Mouse (Mus musculus) CH12.LX (cell line): Measurements from ENCODE around the gene Thap7. TPM values are rescaled to one million over a fixed set of nuclear protein-coding genes. Genes with fewer than 3 reads are reported as not detected.

Source experiments
- DNase-seq: peaks from one replicate; pipeline ENCODE4 v3.0.0-alpha.2; 2013; ENCODE audit errors: extremely low read depth
- H3K27ac ChIP-seq: 2 replicates; pipeline ENCODE4 v1.5.1; 2012; ENCODE audit warnings: low read depth, mild to moderate bottlenecking, control low read depth, moderate library complexity; ENCODE audit not compliant: insufficient read depth
- H3K27me3 ChIP-seq: replicated peaks from 2 replicates; pipeline ENCODE3; 2012; ENCODE audit warnings: inconsistent platforms
- H3K36me3 ChIP-seq, 2 experiments: replicated peaks in 1 of 2; 2 replicates each; pipeline versions ENCODE3 to v1.6.1; 2012; ENCODE audit warnings: inconsistent platforms in 1 of 2, low read length in 1 of 2, mild to moderate bottlenecking in 1 of 2, mixed read lengths in 1 of 2, moderate library complexity in 1 of 2; ENCODE audit not compliant: control insufficient read depth in 1 of 2, insufficient read depth in 1 of 2
- H3K4me1 ChIP-seq, 2 experiments: 2 replicates each; pipeline ENCODE4 v1.6.1; 2012; ENCODE audit warnings: inconsistent platforms in 1 of 2, moderate library complexity in 1 of 2; ENCODE audit not compliant: insufficient read depth in 2 of 2, control insufficient read depth in 1 of 2
- H3K4me2 ChIP-seq: 2 replicates; pipeline ENCODE4 v1.6.1; 2012; ENCODE audit warnings: low read depth, mild to moderate bottlenecking, control low read depth; ENCODE audit not compliant: poor library complexity, insufficient read depth, severe bottlenecking
- H3K4me3 ChIP-seq, 3 experiments: fragments of 150-350 bp in 1 of 3; sonication (generic) in 1 of 3; replicated peaks in 1 of 3; 2 replicates each; pipeline versions ENCODE3 to v1.5.1; 2011 to 2012; ENCODE audit warnings: low read depth in 2 of 3, low read length in 2 of 3, mild to moderate bottlenecking in 2 of 3, moderate library complexity in 2 of 3, control low read depth in 1 of 3, improper control_type of control experiment in 1 of 3, inconsistent platforms in 1 of 3, mixed read lengths in 1 of 3; ENCODE audit not compliant: poor library complexity in 1 of 3
- H3K79me2 ChIP-seq: replicated peaks from 2 replicates; pipeline ENCODE4 v1.6.1; 2012; ENCODE audit warnings: mild to moderate bottlenecking, moderate library complexity; ENCODE audit not compliant: control insufficient read depth, poor library complexity, insufficient read depth, severe bottlenecking; ENCODE audit errors: extremely low read depth
- H3K9ac ChIP-seq: 2 replicates; pipeline ENCODE4 v1.6.1; 2012; ENCODE audit warnings: low read depth, mild to moderate bottlenecking, control low read depth, moderate library complexity; ENCODE audit not compliant: insufficient read depth
- H3K9me3 ChIP-seq: replicated peaks from 2 replicates; pipeline ENCODE3; 2012; ENCODE audit warnings: low read length, inconsistent platforms, mixed read lengths
- CHD2 ChIP-seq: IDR thresholded peaks from 2 replicates; pipeline ENCODE4 v1.6.1; 2011; ENCODE audit warnings: low read length, improper control_type of control experiment
- ELF1 ChIP-seq: IDR thresholded peaks from 2 replicates; pipeline ENCODE4 v1.6.1; 2014; ENCODE audit warnings: low read depth, mild to moderate bottlenecking, inconsistent platforms, low read length, improper control_type of control experiment
- SMC3 ChIP-seq: IDR thresholded peaks from 2 replicates; pipeline ENCODE4 v1.6.1; 2011; ENCODE audit warnings: low read depth, low read length, improper control_type of control experiment
- UBTF ChIP-seq: IDR thresholded peaks from 2 replicates; pipeline ENCODE4 v1.6.1; 2012; ENCODE audit warnings: low read depth, mild to moderate bottlenecking, inconsistent platforms, low read length, improper control_type of control experiment, moderate library complexity
- ZMIZ1 ChIP-seq: IDR thresholded peaks from 2 replicates; pipeline ENCODE4 v1.6.1; 2012; ENCODE audit warnings: low read depth, mild to moderate bottlenecking, inconsistent platforms, low read length, improper control_type of control experiment
- dilution Hi-C: fragments of 300-500 bp; cut with MboI; formaldehyde crosslinking; loops from 2 replicates; pipeline ENCODE4 v1.14.3; 2020; ENCODE audit warnings: low sequenced_read_pairs; ENCODE audit not compliant: extremely low pct_unique_long_range_greater_than_20kb, extremely low pct_ligation_motif_present
- in situ Hi-C: fragments of 300-500 bp; cut with MboI; formaldehyde crosslinking; loops from 3 replicates; pipeline ENCODE4 v1.14.3; 2019; ENCODE audit warnings: low sequenced_read_pairs, low pct_ligation_motif_present, low pct_unique_long_range_greater_than_20kb, mixed read lengths
- polyA plus RNA-seq: library from polyadenylated mRNA; unstranded; fragments of >175 nt; gene quantifications from 2 replicates; pipeline ENCODE4 v1.2.1, GENCODE M21; 2012; ENCODE audit warnings: low read depth; ENCODE audit not compliant: insufficient read length
- total RNA-seq, 2 experiments: library from RNA; depleted of rRNA; stranded (reverse); fragments of 300-350 nt in 1 of 2; fragments of >200 nt in 1 of 2; gene quantifications; 2 replicates each; pipeline ENCODE4 v1.2.3; 2012 to 2014

Thap7 gene
- total and polyA plus RNA-seq, 3 experiments, result 64.3 to 83.3 (median 79.4) TPM

DNA sequence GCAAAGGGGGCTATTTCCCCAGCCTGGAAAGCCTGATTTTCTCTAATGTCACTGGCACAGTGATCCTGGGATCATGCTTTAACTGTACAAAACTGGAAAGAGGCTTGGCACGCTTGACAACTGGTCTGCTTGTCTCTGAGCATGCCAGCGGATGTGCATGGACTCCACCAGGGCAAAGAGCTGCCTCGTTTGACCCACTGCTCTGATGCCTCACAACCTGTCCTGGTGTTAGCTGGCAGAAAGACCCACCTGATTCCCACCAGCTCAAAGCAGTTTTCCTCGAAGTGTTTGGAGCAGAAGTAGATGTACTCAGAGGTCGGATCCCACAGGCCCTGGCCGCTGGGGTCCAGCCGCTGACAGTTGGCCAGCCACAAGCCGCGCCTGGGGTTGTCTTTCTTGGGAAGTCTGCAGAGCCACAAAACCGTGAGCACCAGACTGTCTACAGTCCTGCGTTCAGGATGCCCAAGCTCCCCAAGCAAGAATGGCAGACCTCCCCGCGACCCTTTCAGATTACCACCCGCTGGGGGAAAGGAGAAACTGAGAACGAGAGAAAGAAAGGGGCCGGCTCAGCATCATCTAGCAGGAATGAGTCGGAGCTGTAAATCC is 852 bp downstream of the Thap7 start:
- TF ChIP-seq ZMIZ1 (no peak), UBTF (0 out of 2 replicates have a peak, but pooled peaks have one; percentile 3), CHD2 (no peak)
- H3K9me3 ChIP-seq, result no peaks in the 10 kb centered on the region
- H3K4me2 ChIP-seq, result peak overlapping the region; percentile 63
- H3K4me3 ChIP-seq, result peak overlapping the region; percentile 69 to 91 (median 77)
- H3K36me3 ChIP-seq, result peaks cover 38 to 40% of the 10 kb centered on the region in 2 experiments
- in situ Hi-C loops, result loop anchor here (5.0 to 10.0 kb wide), 2 partner anchors 123 to 325 kb away; partner anchors contain the start of genes Pi4ka, Rimbp3, Snap29 and Ube2l3
- dilution Hi-C loops, result no loop called here
- peak overlapping the region; percentile 86 for H3K27ac ChIP-seq
- no peaks in the 10 kb centered on the region for H3K27me3 ChIP-seq
- peaks cover 11% of the 10 kb centered on the region; the same call in 1 of the 2 replicates for H3K79me2 ChIP-seq
- H3K4me1 ChIP-seq, result peaks cover 7 to 48% of the 10 kb centered on the region in 2 experiments; a peak in 3 of 4 replicates
- DNase-seq, result peak; percentile 24
- peak overlapping the region; percentile 94 for H3K9ac ChIP-seq

- dilution Hi-C loops, result no loop called here
- no peaks in the 10 kb centered on the region for H3K9me3 ChIP-seq
- H3K9ac ChIP-seq, result no peak overlapping the region
- peaks cover 53 to 57% of the 10 kb centered on the region in 2 experiments for H3K36me3 ChIP-seq
- 0 out of 2 replicates have a peak overlapping the region, but pooled peaks have one; percentile 3 for H3K27ac ChIP-seq
- DNase-seq, result peak; percentile 51
- H3K4me2 ChIP-seq, result no peak overlapping the region
- H3K79me2 ChIP-seq, result peaks cover 11% of the 10 kb centered on the region; the same call in 1 of the 2 replicates
- peak overlapping the region in 1 of 3 experiments; percentile 1 for H3K4me3 ChIP-seq
- TF ChIP-seq ZMIZ1, result peak; percentile 26; the same call in 1 of the 2 replicates
- TF ChIP-seq ELF1, result 0 out of 2 replicates have a peak, but pooled peaks have one; percentile 1
- TF ChIP-seq SMC3, result no peak
- H3K27me3 ChIP-seq, result no peaks in the 10 kb centered on the region
- H3K4me1 ChIP-seq, result peaks cover 7 to 48% of the 10 kb centered on the region in 2 experiments; a peak in 3 of 4 replicates
- in situ Hi-C loops, result no loop called here
These were observed 2.7 kb downstream of the Thap7 start for GRCm38 (mm10) chr16:17528276-17528675.

- dilution Hi-C loops, result no loop called here
- 0 out of 2 replicates have a peak, but pooled peaks have one; percentile 10 for TF ChIP-seq CHD2
- TF ChIP-seq ELF1, result no peak
- Histone ChIP-seq H3K36me3 (peaks cover 60 to 63% of the 10 kb centered on the region in 2 experiments), H3K9ac (no peak overlapping the region), H3K79me2 (peaks cover 11% of the 10 kb centered on the region; the same call in 1 of the 2 replicates), H3K9me3 (no peaks in the 10 kb centered on the region), H3K27ac (no peak overlapping the region), H3K4me3 (no peak overlapping the region), H3K4me1 (peaks cover 7 to 48% of the 10 kb centered on the region in 2 experiments; a peak in 3 of 4 replicates), H3K27me3 (no peaks in the 10 kb centered on the region), H3K4me2 (no peak overlapping the region)
- no peak for DNase-seq
- in situ Hi-C loops, result no loop called here
These were observed 3.3 kb downstream of the Thap7 start for GRCm38 (mm10) chr16:17527606-17528005.
